Mouse (Mus musculus) limb, embryonic 14.5 days (tissue): ENCODE data around the gene Clstn2. TPM values are rescaled to one million over a fixed set of nuclear protein-coding genes. Genes with fewer than 3 reads are reported as not detected.

Source experiments
- ATAC-seq: fragments of 200-750 bp; cut with Nextera tagmentation; 2 replicates; pipeline ENCODE4 v1.8.0; 2017; ENCODE audit warnings: low read depth, moderate number of reproducible peaks, moderate TSS enrichment; ENCODE audit not compliant: low FRiP score
- DNase-seq: peaks from one replicate; pipeline ENCODE4 v3.0.0-alpha.2; 2015; ENCODE audit warnings: low spot score
- H3K27ac ChIP-seq: fragments of 300-500 bp; sonication (generic); replicated peaks from 2 replicates; pipeline ENCODE4 v1.5.1; 2014; ENCODE audit warnings: low read depth, mild to moderate bottlenecking, low read length, moderate library complexity, mixed read lengths
- H3K27me3 ChIP-seq: fragments of 300-500 bp; sonication (generic); 2 replicates; pipeline ENCODE4 v1.6.1; 2014; ENCODE audit warnings: low read length, mixed read lengths; ENCODE audit not compliant: control insufficient read depth, insufficient read depth
- H3K36me3 ChIP-seq: fragments of 300-500 bp; sonication (generic); 2 replicates; pipeline ENCODE4 v1.6.1; 2014; ENCODE audit warnings: mild to moderate bottlenecking, low read length, moderate library complexity, mixed read lengths; ENCODE audit not compliant: control insufficient read depth, insufficient read depth
- H3K4me1 ChIP-seq: fragments of 300-500 bp; sonication (generic); 2 replicates; pipeline ENCODE4 v1.6.1; 2014; ENCODE audit warnings: antibody characterized with exemption, low read length, mixed read lengths; ENCODE audit not compliant: control insufficient read depth, insufficient read depth
- H3K4me2 ChIP-seq: fragments of 300-500 bp; sonication (generic); replicated peaks from 2 replicates; pipeline ENCODE4 v1.6.1; 2014; ENCODE audit warnings: low read depth, mild to moderate bottlenecking, low read length, moderate library complexity; ENCODE audit not compliant: severe bottlenecking
- H3K4me3 ChIP-seq: fragments of 300-500 bp; sonication (generic); replicated peaks from 2 replicates; pipeline ENCODE4 v1.5.1; 2014; ENCODE audit warnings: low read length
- H3K9ac ChIP-seq: fragments of 300-500 bp; sonication (generic); 2 replicates; pipeline ENCODE4 v1.6.1; 2014; ENCODE audit warnings: mild to moderate bottlenecking, low read depth, low read length, moderate library complexity; ENCODE audit not compliant: severe bottlenecking
- H3K9me3 ChIP-seq: fragments of 300-500 bp; sonication (generic); 2 replicates; pipeline ENCODE4 v1.6.1; 2016; ENCODE audit warnings: low read length; ENCODE audit not compliant: control insufficient read depth
- POLR2A ChIP-seq: fragments of 200-500 bp; IDR thresholded peaks from 2 replicates; pipeline ENCODE4 v1.8.0; 2012; ENCODE audit warnings: inconsistent platforms, mild to moderate bottlenecking, moderate library complexity, borderline replicate concordance; ENCODE audit not compliant: insufficient read depth, insufficient read length; ENCODE audit errors: extremely low read depth
- WGBS: fragments of 180-500 bp; shearing (Covaris S2); extraction: QIAGEN DNeasy Blood & Tissue Kit; methylation state at CpG from one replicate; pipeline ENCODE4 v1.1.7; 2014; 5-methylcytosine and 5-hydroxymethylcytosine counted together
- polyA plus RNA-seq, 2 experiments: library from polyadenylated mRNA; depleted of rRNA in 1 of 2; stranded (reverse) in 1 of 2; unstranded in 1 of 2; fragments of >200 nt; fragmentation: Nextera tagmentation in 1 of 2; extraction: Ambion mirVana in 1 of 2; gene quantifications; 2 replicates each; pipeline versions ENCODE4 v1.2.1 to v1.2.3; 2012 to 2014

Gene Clstn2
- polyA plus RNA-seq, 2 experiments: 4.1 to 8.4 TPM

DNA sequence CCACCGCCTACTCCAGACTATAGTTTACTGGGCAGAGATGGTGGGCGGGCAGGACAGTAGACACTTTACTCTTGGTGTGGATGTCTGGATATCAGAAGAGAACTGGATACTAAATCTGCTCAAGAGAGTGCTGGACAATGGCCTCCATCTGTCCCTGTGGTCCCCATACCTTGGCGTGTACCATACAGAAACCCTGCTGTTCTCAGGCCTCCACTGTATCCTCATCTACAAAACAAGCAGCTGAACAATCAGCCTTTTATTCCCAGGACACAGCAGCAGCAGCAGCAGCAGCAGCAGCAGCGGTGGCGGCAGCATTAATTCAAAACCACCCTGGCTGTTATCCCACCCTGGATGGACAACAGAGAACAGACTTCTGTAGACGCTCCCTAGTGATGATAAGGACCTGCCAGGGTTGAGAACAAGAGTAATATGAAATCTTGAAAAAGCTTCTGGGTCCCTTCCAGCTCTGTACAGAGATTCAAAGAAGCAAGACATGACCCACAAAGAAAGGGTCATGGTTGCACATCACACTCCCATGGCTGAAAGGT, 404.5 kb downstream of the Clstn2 start:
- Histone ChIP-seq H3K4me3 (no peak overlapping the region), H3K9me3 (no peaks in the 10 kb centered on the region), H3K4me1 (no peaks in the 10 kb centered on the region), H3K27ac (no peak overlapping the region), H3K4me2 (no peak overlapping the region), H3K36me3 (no peaks in the 10 kb centered on the region), H3K27me3 (no peaks in the 10 kb centered on the region), H3K9ac (no peak overlapping the region)
- TF ChIP-seq POLR2A: no peak
- 79% methylated on average over 6 of the region's 6 CpGs for WGBS
- no peak for ATAC-seq
- no peak for DNase-seq

DNA sequence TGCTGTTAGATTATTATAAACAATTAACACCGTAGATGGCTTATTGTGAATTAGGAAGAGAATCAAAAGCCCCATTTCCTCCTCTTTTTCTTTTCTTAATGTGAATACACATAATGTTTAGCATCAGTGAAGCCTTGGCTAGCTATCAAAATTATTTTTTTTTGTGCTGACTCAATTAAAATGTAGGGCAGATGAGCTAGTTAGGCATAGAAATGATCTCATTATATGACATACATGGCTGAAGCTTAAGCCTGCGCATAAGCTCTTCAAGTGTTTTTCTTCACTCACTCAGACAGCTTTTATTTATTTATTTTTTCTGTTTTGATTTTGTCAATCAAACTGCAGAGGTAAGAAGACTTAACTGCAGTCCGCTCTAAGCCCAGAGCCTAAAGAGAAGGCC, 405.1 kb downstream of the Clstn2 start:
- no peak for DNase-seq
- H3K4me2 ChIP-seq: no peak overlapping the region
- H3K9ac ChIP-seq: no peak overlapping the region
- no peaks in the 10 kb centered on the region for H3K4me1 ChIP-seq
- no peak for TF ChIP-seq POLR2A
- H3K27me3 ChIP-seq: no peaks in the 10 kb centered on the region
- no peak overlapping the region for H3K4me3 ChIP-seq
- 93% methylated on average over 3 of the region's 3 CpGs for WGBS
- no peaks in the 10 kb centered on the region for H3K9me3 ChIP-seq
- ATAC-seq: no peak
- no peaks in the 10 kb centered on the region for H3K36me3 ChIP-seq
- no peak overlapping the region for H3K27ac ChIP-seq

DNA sequence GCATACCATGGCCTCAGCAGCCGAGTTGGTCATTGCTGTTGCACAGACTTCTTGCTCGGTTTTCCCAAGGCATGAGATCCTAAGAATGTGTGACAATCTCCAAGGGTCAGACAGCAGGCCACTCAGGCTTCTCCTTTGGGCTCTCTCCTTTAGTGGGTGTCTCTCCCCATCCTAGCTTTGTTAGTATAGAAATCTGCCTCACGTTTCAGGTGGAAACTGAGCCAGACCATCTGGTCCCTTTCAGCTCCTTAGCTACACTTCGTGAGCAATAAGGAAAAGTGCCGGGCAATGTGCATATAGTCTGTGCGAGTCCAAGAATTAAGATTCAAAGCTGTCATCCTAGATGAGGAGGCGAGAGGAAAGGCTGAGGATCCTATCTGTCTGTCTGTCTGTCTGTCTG, 422.4 kb downstream of the Clstn2 start:
- no peak overlapping the region for H3K4me3 ChIP-seq
- H3K36me3 ChIP-seq: no peaks in the 10 kb centered on the region
- 72% methylated on average over 7 of the region's 7 CpGs for WGBS
- no peak overlapping the region for H3K27ac ChIP-seq
- no peaks in the 10 kb centered on the region for H3K9me3 ChIP-seq
- no peak for TF ChIP-seq POLR2A
- no peak for DNase-seq
- no peaks in the 10 kb centered on the region for H3K27me3 ChIP-seq
- no peak overlapping the region for H3K9ac ChIP-seq
- no peak for ATAC-seq
- peaks cover 6% of the 10 kb centered on the region; the same call in 1 of the 2 replicates for H3K4me1 ChIP-seq
- no peak overlapping the region for H3K4me2 ChIP-seq

DNA sequence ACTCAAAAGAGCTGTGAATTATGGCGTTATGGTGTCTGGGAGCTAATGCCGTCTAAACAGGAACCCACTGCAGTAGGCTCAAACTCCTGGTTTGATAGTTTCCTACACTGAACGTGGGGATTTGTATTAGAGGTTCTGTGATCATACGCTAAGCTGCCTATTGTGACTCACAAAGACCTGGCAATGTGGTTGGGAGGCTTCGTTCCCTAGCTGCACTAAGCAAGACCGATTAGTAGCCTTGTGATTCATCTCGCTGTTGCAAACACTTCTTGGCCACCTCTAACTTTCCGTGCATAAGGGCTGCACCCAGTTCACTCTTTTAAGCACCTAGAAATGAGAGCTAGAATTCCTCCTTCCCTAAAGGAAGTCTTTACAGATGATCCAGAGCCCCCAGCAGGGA, 429.3 kb downstream of the Clstn2 start:
- no peak overlapping the region for H3K9ac ChIP-seq
- ATAC-seq: no peak
- H3K4me1 ChIP-seq: peaks cover 9% of the 10 kb centered on the region
- no peak for DNase-seq
- H3K4me2 ChIP-seq: no peak overlapping the region
- TF ChIP-seq POLR2A: no peak
- no peaks in the 10 kb centered on the region for H3K36me3 ChIP-seq
- WGBS: 81% methylated on average over 8 of the region's 8 CpGs
- H3K9me3 ChIP-seq: no peaks in the 10 kb centered on the region
- H3K27ac ChIP-seq: no peak overlapping the region
- H3K27me3 ChIP-seq: no peaks in the 10 kb centered on the region
- no peak overlapping the region for H3K4me3 ChIP-seq

DNA sequence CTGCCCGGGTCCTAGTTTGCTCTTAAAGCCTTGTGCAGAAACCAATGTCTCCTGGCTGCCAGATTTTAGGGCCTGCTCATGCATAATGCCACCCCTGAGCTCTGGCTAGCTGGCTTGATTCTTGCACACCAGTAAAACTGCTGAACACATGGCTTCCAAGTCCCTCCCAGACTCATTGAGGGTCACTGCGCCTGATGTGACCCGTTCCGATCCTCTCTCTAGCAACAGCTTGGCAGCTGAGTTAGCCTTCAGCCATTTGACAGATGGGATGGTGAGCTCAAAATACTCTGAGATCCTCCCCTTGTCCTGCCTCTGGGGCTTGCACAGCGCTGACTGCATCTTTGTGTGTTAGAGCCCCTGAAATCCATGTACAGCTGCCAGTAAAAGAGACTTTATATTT, 430.5 kb downstream of the Clstn2 start:
- H3K4me3 ChIP-seq: no peak overlapping the region
- no peak overlapping the region for H3K4me2 ChIP-seq
- H3K27ac ChIP-seq: no peak overlapping the region
- peaks cover 9% of the 10 kb centered on the region for H3K4me1 ChIP-seq
- H3K36me3 ChIP-seq: no peaks in the 10 kb centered on the region
- no peaks in the 10 kb centered on the region for H3K27me3 ChIP-seq
- 71% methylated on average over 5 of the region's 5 CpGs for WGBS
- ATAC-seq: no peak
- H3K9me3 ChIP-seq: no peaks in the 10 kb centered on the region
- no peak for DNase-seq
- no peak overlapping the region for H3K9ac ChIP-seq
- TF ChIP-seq POLR2A: no peak

DNA sequence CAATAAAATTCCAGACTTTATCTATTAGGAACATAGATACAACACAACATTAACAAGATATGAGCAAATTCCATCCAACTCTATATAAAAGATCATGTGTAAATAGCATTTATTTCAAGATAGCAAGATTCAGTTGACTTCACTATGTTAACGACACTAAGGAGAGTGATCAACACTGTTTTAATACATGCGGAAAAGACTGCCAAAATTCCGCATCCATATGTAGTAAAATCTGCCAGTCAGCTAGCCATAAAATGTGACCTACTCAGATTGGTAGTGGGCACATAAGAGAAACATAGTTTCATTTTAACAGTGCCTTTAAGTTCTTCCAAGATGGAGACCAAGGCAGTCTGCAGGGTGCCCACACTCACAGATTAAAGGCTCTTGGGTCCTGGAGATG, 434.0 kb downstream of the Clstn2 start:
- Histone ChIP-seq H3K9me3 (no peaks in the 10 kb centered on the region), H3K9ac (no peak overlapping the region), H3K4me1 (peaks cover 9% of the 10 kb centered on the region), H3K27ac (0 out of 2 replicates have a peak overlapping the region, but pooled peaks have one; percentile 43), H3K4me2 (0 out of 2 replicates have a peak overlapping the region, but pooled peaks have one; percentile 3), H3K36me3 (no peaks in the 10 kb centered on the region), H3K27me3 (no peaks in the 10 kb centered on the region), H3K4me3 (no peak overlapping the region)
- WGBS: 45% methylated on average over 3 of the region's 3 CpGs
- DNase-seq: peak; percentile 8
- no peak for TF ChIP-seq POLR2A
- ATAC-seq: no peak
